Mouse (Mus musculus) heart, postnatal 4 days (tissue): ENCODE measurements around the gene Rhbdf1. TPM values are rescaled to one million over a fixed set of nuclear protein-coding genes. Genes with fewer than 3 reads are reported as not detected.

Experiments used
- DNase-seq: peaks from one replicate; pipeline ENCODE4 v3.0.0; 2021
- total RNA-seq, 2 experiments: library from RNA; stranded (reverse); gene quantifications; 2 replicates each; pipeline ENCODE4 v1.2.3; 2021

Rhbdf1 gene
- total RNA-seq, 2 experiments from 2014 or later = 31.9 to 33.0 TPM

- peak; percentile 80 for DNase-seq
Observed at GRCm38 (mm10) chr11:32238093-32238860, 16.2 kb upstream of the Rhbdf1 start.

- DNase-seq = no peak
Observed at GRCm38 (mm10) chr11:32237411-32237795, 15.3 kb upstream of the Rhbdf1 start.

GRCm38 (mm10) chr11:32236712-32237410, 14.8 kb upstream of the Rhbdf1 start:
- peak; percentile 78 for DNase-seq

- DNase-seq = peak; percentile 6
Observed at GRCm38 (mm10) chr11:32236132-32236531, 14.0 kb upstream of the Rhbdf1 start.

GRCm38 (mm10) chr11:32235646-32236045, 13.5 kb upstream of the Rhbdf1 start:
- peak; percentile 83 for DNase-seq

GRCm38 (mm10) chr11:32234816-32235485, 12.9 kb upstream of the Rhbdf1 start:
- no peak for DNase-seq

- peak; percentile 19 for DNase-seq
Observed at GRCm38 (mm10) chr11:32233895-32234294, 11.8 kb upstream of the Rhbdf1 start.

- peak; percentile 27 for DNase-seq
Observed at GRCm38 (mm10) chr11:32232848-32233247, 10.7 kb upstream of the Rhbdf1 start.

- DNase-seq = no peak
Observed at GRCm38 (mm10) chr11:32231125-32231524, 9.0 kb upstream of the Rhbdf1 start.

- DNase-seq = peak; percentile 42
Observed at GRCm38 (mm10) chr11:32230220-32230619, 8.1 kb upstream of the Rhbdf1 start.

GRCm38 (mm10) chr11:32228292-32228845, 6.3 kb upstream of the Rhbdf1 start:
- DNase-seq = no peak

- DNase-seq = no peak
Observed at GRCm38 (mm10) chr11:32227555-32227954, 5.5 kb upstream of the Rhbdf1 start.

- no peak for DNase-seq
Observed at GRCm38 (mm10) chr11:32227041-32227440, 4.9 kb upstream of the Rhbdf1 start.

GRCm38 (mm10) chr11:32226124-32226871, 4.2 kb upstream of the Rhbdf1 start, which contains the start of gene Mpg:
Gene Mpg, plus strand, starts transcription at chr11:32226505.
- peak; percentile 92 for DNase-seq

GRCm38 (mm10) chr11:32225222-32226104, 3.4 kb upstream of the Rhbdf1 start:
- peak; percentile 57 for DNase-seq

GRCm38 (mm10) chr11:32224468-32225139, 2.5 kb upstream of the Rhbdf1 start:
- DNase-seq = peak; percentile 90

GRCm38 (mm10) chr11:32223297-32223967, 1.3 kb upstream of the Rhbdf1 start:
- no peak for DNase-seq

- no peak for DNase-seq
Observed at GRCm38 (mm10) chr11:32222570-32223194, 582 bp upstream of the Rhbdf1 start.

- DNase-seq = peak; percentile 77
Observed at GRCm38 (mm10) chr11:32221225-32221950, 712 bp downstream of the Rhbdf1 start.
